Mouse (Mus musculus): ENCODE data around the gene 2410137M14Rik. TPM values are rescaled to one million over a fixed set of nuclear protein-coding genes. Genes with fewer than 3 reads are reported as not detected.

The 2410137M14Rik gene
- polyA plus RNA-seq, 1 experiment from 2014 or later = not detected

- Histone ChIP-seq H3K9ac (ENCODE audit: low read depth, low read length) (no peak overlapping the region), H3K27ac (ENCODE audit: low read length) (no peak overlapping the region), H3K36me3 (ENCODE audit: control insufficient read depth, insufficient read depth) (peaks cover 5% of the 10 kb centered on the region; the same call in 1 of the 2 replicates), H3K27me3 (ENCODE audit: control insufficient read depth, insufficient read depth, low read depth, low read length) (peaks cover 70% of the 10 kb centered on the region), H3K4me1 (ENCODE audit: control insufficient read depth, low read depth, low read length) (no peaks in the 10 kb centered on the region; the same call in 1 of the 2 replicates), H3K4me2 (ENCODE audit: low read depth, low read length) (no peak overlapping the region), H3K9me3 (replicated peaks; ENCODE audit: control insufficient read depth, low read length) (no peaks in the 10 kb centered on the region), H3K4me3 (ENCODE audit: low read depth, low read length) (no peak overlapping the region)
- ATAC-seq (ENCODE audit: low read depth) = no peak
- 19% methylated on average over 9 of the region's 9 CpGs for WGBS (ENCODE audit: insufficient replicate concordance)
Measured at GRCm38 (mm10) chr17:36944121-36944775, 36.8 kb downstream of the 2410137M14Rik start.

GRCm38 (mm10) chr17:36943691-36944090 is 37.3 kb downstream of the 2410137M14Rik start:
- Histone ChIP-seq H3K36me3 (ENCODE audit: control insufficient read depth, insufficient read depth) (no peaks in the 10 kb centered on the region; the same call in 1 of the 2 replicates), H3K9me3 (replicated peaks; ENCODE audit: control insufficient read depth, low read length) (no peaks in the 10 kb centered on the region), H3K27ac (ENCODE audit: low read length) (no peak overlapping the region), H3K27me3 (ENCODE audit: control insufficient read depth, insufficient read depth, low read depth, low read length) (peaks cover 70% of the 10 kb centered on the region), H3K4me2 (ENCODE audit: low read depth, low read length) (no peak overlapping the region), H3K4me3 (ENCODE audit: low read depth, low read length) (no peak overlapping the region), H3K9ac (ENCODE audit: low read depth, low read length) (no peak overlapping the region), H3K4me1 (ENCODE audit: control insufficient read depth, low read depth, low read length) (no peaks in the 10 kb centered on the region; the same call in 1 of the 2 replicates)
- 17% methylated on average over 5 of the region's 5 CpGs for WGBS (ENCODE audit: insufficient replicate concordance)
- ATAC-seq (ENCODE audit: low read depth) = no peak

GRCm38 (mm10) chr17:36942791-36943471 is 38.1 kb downstream of the 2410137M14Rik start, which contains the start of gene Rnf39:
Rnf39 (plus strand) TSS chr17:36942918.
- peaks cover 67% of the 10 kb centered on the region for H3K27me3 ChIP-seq (ENCODE audit: control insufficient read depth, insufficient read depth, low read depth, low read length)
- no peak for ATAC-seq (ENCODE audit: low read depth)
- peak within 1 kb of the TSS; percentile 49 for H3K4me2 ChIP-seq (ENCODE audit: low read depth, low read length)
- 4% methylated on average over 59 of the region's 59 CpGs for WGBS (ENCODE audit: insufficient replicate concordance)
- H3K4me3 ChIP-seq (ENCODE audit: low read depth, low read length) = peak within 1 kb of the TSS; percentile 41
- H3K9ac ChIP-seq (ENCODE audit: low read depth, low read length) = no peak within 1 kb of the TSS
- H3K36me3 ChIP-seq (ENCODE audit: control insufficient read depth, insufficient read depth) = no peaks in the 10 kb centered on the region
- H3K4me1 ChIP-seq (ENCODE audit: control insufficient read depth, low read depth, low read length) = no peaks in the 10 kb centered on the region; the same call in 1 of the 2 replicates
- no peak within 1 kb of the TSS for H3K27ac ChIP-seq (ENCODE audit: low read length)
- H3K9me3 ChIP-seq (replicated peaks; ENCODE audit: control insufficient read depth, low read length) = no peaks in the 10 kb centered on the region

GRCm38 (mm10) chr17:36942391-36942790 is 38.6 kb downstream of the 2410137M14Rik start:
- H3K9me3 ChIP-seq (replicated peaks; ENCODE audit: control insufficient read depth, low read length) = no peaks in the 10 kb centered on the region
- no peak overlapping the region for H3K4me3 ChIP-seq (ENCODE audit: low read depth, low read length)
- ATAC-seq (ENCODE audit: low read depth) = no peak
- no peak overlapping the region for H3K9ac ChIP-seq (ENCODE audit: low read depth, low read length)
- H3K36me3 ChIP-seq (ENCODE audit: control insufficient read depth, insufficient read depth) = no peaks in the 10 kb centered on the region
- 36% methylated on average over 10 of the region's 10 CpGs for WGBS (ENCODE audit: insufficient replicate concordance)
- peaks cover 62% of the 10 kb centered on the region for H3K27me3 ChIP-seq (ENCODE audit: control insufficient read depth, insufficient read depth, low read depth, low read length)
- no peaks in the 10 kb centered on the region; the same call in 1 of the 2 replicates for H3K4me1 ChIP-seq (ENCODE audit: control insufficient read depth, low read depth, low read length)
- H3K27ac ChIP-seq (ENCODE audit: low read length) = no peak overlapping the region
- no peak overlapping the region for H3K4me2 ChIP-seq (ENCODE audit: low read depth, low read length)

- H3K9me3 ChIP-seq (replicated peaks; ENCODE audit: control insufficient read depth, low read length) = no peaks in the 10 kb centered on the region
- 44% methylated on average over 2 of the region's 2 CpGs for WGBS (ENCODE audit: insufficient replicate concordance)
- ATAC-seq (ENCODE audit: low read depth) = no peak
Measured at GRCm38 (mm10) chr17:36938056-36938455, 43.0 kb downstream of the 2410137M14Rik start.

GRCm38 (mm10) chr17:36931806-36932205 is 49.2 kb downstream of the 2410137M14Rik start:
- Histone ChIP-seq H3K36me3 (ENCODE audit: control insufficient read depth, insufficient read depth) (no peaks in the 10 kb centered on the region), H3K9me3 (replicated peaks; ENCODE audit: control insufficient read depth, low read length) (no peaks in the 10 kb centered on the region), H3K4me2 (ENCODE audit: low read depth, low read length) (no peak overlapping the region), H3K4me1 (ENCODE audit: control insufficient read depth, low read depth, low read length) (no peaks in the 10 kb centered on the region), H3K27me3 (ENCODE audit: control insufficient read depth, insufficient read depth, low read depth, low read length) (no peaks in the 10 kb centered on the region), H3K27ac (ENCODE audit: low read length) (no peak overlapping the region), H3K4me3 (ENCODE audit: low read depth, low read length) (no peak overlapping the region), H3K9ac (ENCODE audit: low read depth, low read length) (no peak overlapping the region)
- no peak for ATAC-seq (ENCODE audit: low read depth)
- WGBS (ENCODE audit: insufficient replicate concordance) = 42% methylated on average over 2 of the region's 2 CpGs

More at GRCm38 (mm10) chr17:36938056-36938455, 43.0 kb downstream of the 2410137M14Rik start:
- H3K4me3 ChIP-seq (ENCODE audit: low read depth, low read length) = no peak overlapping the region
- no peak overlapping the region for H3K9ac ChIP-seq (ENCODE audit: low read depth, low read length)
- H3K27me3 ChIP-seq (ENCODE audit: control insufficient read depth, insufficient read depth, low read depth, low read length) = peaks cover 18% of the 10 kb centered on the region
- no peak overlapping the region for H3K27ac ChIP-seq (ENCODE audit: low read length)
- no peaks in the 10 kb centered on the region for H3K36me3 ChIP-seq (ENCODE audit: control insufficient read depth, insufficient read depth)
- no peaks in the 10 kb centered on the region for H3K4me1 ChIP-seq (ENCODE audit: control insufficient read depth, low read depth, low read length)
- no peak overlapping the region for H3K4me2 ChIP-seq (ENCODE audit: low read depth, low read length)

- H3K9me3 ChIP-seq (replicated peaks; ENCODE audit: control insufficient read depth, low read length) = no peaks in the 10 kb centered on the region
- ATAC-seq (ENCODE audit: low read depth) = no peak
- no peak overlapping the region for H3K4me3 ChIP-seq (ENCODE audit: low read depth, low read length)
- H3K9ac ChIP-seq (ENCODE audit: low read depth, low read length) = no peak overlapping the region
- no peaks in the 10 kb centered on the region for H3K36me3 ChIP-seq (ENCODE audit: control insufficient read depth, insufficient read depth)
- no peak overlapping the region for H3K27ac ChIP-seq (ENCODE audit: low read length)
- no peaks in the 10 kb centered on the region for H3K4me1 ChIP-seq (ENCODE audit: control insufficient read depth, low read depth, low read length)
- no peaks in the 10 kb centered on the region for H3K27me3 ChIP-seq (ENCODE audit: control insufficient read depth, insufficient read depth, low read depth, low read length)
- WGBS (ENCODE audit: insufficient replicate concordance) = 55% methylated on average over 4 of the region's 4 CpGs
- H3K4me2 ChIP-seq (ENCODE audit: low read depth, low read length) = no peak overlapping the region
Measured at GRCm38 (mm10) chr17:36931130-36931529, 49.9 kb downstream of the 2410137M14Rik start.

- no peaks in the 10 kb centered on the region for H3K27me3 ChIP-seq (ENCODE audit: control insufficient read depth, insufficient read depth, low read depth, low read length)
Measured at GRCm38 (mm10) chr17:36930233-36930632, 50.8 kb downstream of the 2410137M14Rik start.

More at GRCm38 (mm10) chr17:36930233-36930632, 50.8 kb downstream of the 2410137M14Rik start:
- H3K4me3 ChIP-seq (ENCODE audit: low read depth, low read length) = no peak overlapping the region
- no peak for ATAC-seq (ENCODE audit: low read depth)
- no peaks in the 10 kb centered on the region for H3K4me1 ChIP-seq (ENCODE audit: control insufficient read depth, low read depth, low read length)
- H3K36me3 ChIP-seq (ENCODE audit: control insufficient read depth, insufficient read depth) = no peaks in the 10 kb centered on the region
- H3K27ac ChIP-seq (ENCODE audit: low read length) = no peak overlapping the region
- H3K4me2 ChIP-seq (ENCODE audit: low read depth, low read length) = no peak overlapping the region
- whole genome bisulfite sequencing (ENCODE audit: insufficient replicate concordance) = 39% methylated on average over 6 of the region's 6 CpGs
- no peaks in the 10 kb centered on the region for H3K9me3 ChIP-seq (replicated peaks; ENCODE audit: control insufficient read depth, low read length)
- no peak overlapping the region for H3K9ac ChIP-seq (ENCODE audit: low read depth, low read length)

Data from liver, embryonic 16.5 days (tissue).